Mouse (Mus musculus): Measurements from ENCODE around the gene Rbm34. TPM values are rescaled to one million over a fixed set of nuclear protein-coding genes. Genes with fewer than 3 reads are reported as not detected.
"Not testable (repeated sequence)": the region's sequence is repeated elsewhere in the genome, so short reads cannot be mapped to it uniquely, and the experiment has no call there.

Gene Rbm34
- total and polyA plus RNA-seq, 3 experiments, result 12.2 to 38.5 (median 19.3) TPM

- Histone ChIP-seq H3K36me3 (replicated peaks) (peaks cover 47% of the 10 kb centered on the region), H3K9me3 (replicated peaks) (no peaks in the 10 kb centered on the region), H3K27me3 (ENCODE audit: insufficient read depth, low read length) (no peaks in the 10 kb centered on the region), H3K4me3 (ENCODE audit: low read depth, low read length) (no peak overlapping the region), H3K4me1 (ENCODE audit: insufficient read depth, low read depth, low read length) (no peaks in the 10 kb centered on the region; the same call in 1 of the 2 replicates)
- no peak for ATAC-seq (ENCODE audit: extremely low read depth, insufficient number of reproducible peaks, low FRiP score, poor library complexity, severe bottlenecking)
- TF ChIP-seq POLR2AphosphoS5 (IDR thresholded peaks at IDR 0.05; ENCODE audit: insufficient replicate concordance, low read depth, low read length), result no peak
- no peak for TF ChIP-seq GATA2 (IDR thresholded peaks at IDR 0.05; ENCODE audit: borderline replicate concordance, low read depth, low read length)
- DNase-seq (ENCODE audit: low spot score), result no peak
Observed at GRCm38 (mm10) chr8:126919703-126920102, 51.2 kb downstream of the Rbm34 start.

GRCm38 (mm10) chr8:126919255-126919654 lies 51.6 kb downstream of the Rbm34 start:
- ATAC-seq (ENCODE audit: extremely low read depth, insufficient number of reproducible peaks, low FRiP score, poor library complexity, severe bottlenecking) (no peak), DNase-seq (ENCODE audit: low spot score) (no peak)
- TF ChIP-seq CTCF (IDR thresholded peaks at IDR 0.05; ENCODE audit: low read depth, low read length) (no peak), GATA2 (IDR thresholded peaks at IDR 0.05; ENCODE audit: borderline replicate concordance, low read depth, low read length) (no peak), POLR2AphosphoS5 (IDR thresholded peaks at IDR 0.05; ENCODE audit: insufficient replicate concordance, low read depth, low read length) (no peak), TAL1 (conservative IDR thresholded peaks at IDR 0.05; ENCODE audit: low read depth, low read length) (no peak), GATA1 (IDR thresholded peaks at IDR 0.05; ENCODE audit: borderline replicate concordance, low read length) (no peak)
- no peak overlapping the region for H3K4me3 ChIP-seq (ENCODE audit: low read depth, low read length)
- H3K27me3 ChIP-seq (ENCODE audit: insufficient read depth, low read length), result no peaks in the 10 kb centered on the region
- no peaks in the 10 kb centered on the region for H3K9me3 ChIP-seq (replicated peaks)
- no peaks in the 10 kb centered on the region; the same call in 1 of the 2 replicates for H3K4me1 ChIP-seq (ENCODE audit: insufficient read depth, low read depth, low read length)
- H3K36me3 ChIP-seq (replicated peaks), result peaks cover 42% of the 10 kb centered on the region

- DNase-seq (ENCODE audit: low spot score) (no peak), ATAC-seq (ENCODE audit: extremely low read depth, insufficient number of reproducible peaks, low FRiP score, poor library complexity, severe bottlenecking) (no peak)
- peak overlapping the region; percentile 8; the same call in 1 of the 2 replicates for H3K4me3 ChIP-seq (ENCODE audit: low read depth, low read length)
- no peak for TF ChIP-seq TAL1 (conservative IDR thresholded peaks at IDR 0.05; ENCODE audit: low read depth, low read length)
- TF ChIP-seq GATA2 (IDR thresholded peaks at IDR 0.05; ENCODE audit: borderline replicate concordance, low read depth, low read length), result no peak
- TF ChIP-seq CTCF (IDR thresholded peaks at IDR 0.05; ENCODE audit: low read depth, low read length), result no peak
- TF ChIP-seq GATA1 (IDR thresholded peaks at IDR 0.05; ENCODE audit: borderline replicate concordance, low read length), result no peak
- no peak for TF ChIP-seq POLR2AphosphoS5 (IDR thresholded peaks at IDR 0.05; ENCODE audit: insufficient replicate concordance, low read depth, low read length)
- H3K4me1 ChIP-seq (ENCODE audit: insufficient read depth, low read depth, low read length), result no peaks in the 10 kb centered on the region; the same call in 1 of the 2 replicates
- no peaks in the 10 kb centered on the region; the same call in 1 of the 2 replicates for H3K27me3 ChIP-seq (ENCODE audit: insufficient read depth, low read length)
- H3K36me3 ChIP-seq (replicated peaks), result peaks cover 36% of the 10 kb centered on the region
- no peaks in the 10 kb centered on the region for H3K9me3 ChIP-seq (replicated peaks)
Observed at GRCm38 (mm10) chr8:126918356-126918755, 52.5 kb downstream of the Rbm34 start.

DNA sequence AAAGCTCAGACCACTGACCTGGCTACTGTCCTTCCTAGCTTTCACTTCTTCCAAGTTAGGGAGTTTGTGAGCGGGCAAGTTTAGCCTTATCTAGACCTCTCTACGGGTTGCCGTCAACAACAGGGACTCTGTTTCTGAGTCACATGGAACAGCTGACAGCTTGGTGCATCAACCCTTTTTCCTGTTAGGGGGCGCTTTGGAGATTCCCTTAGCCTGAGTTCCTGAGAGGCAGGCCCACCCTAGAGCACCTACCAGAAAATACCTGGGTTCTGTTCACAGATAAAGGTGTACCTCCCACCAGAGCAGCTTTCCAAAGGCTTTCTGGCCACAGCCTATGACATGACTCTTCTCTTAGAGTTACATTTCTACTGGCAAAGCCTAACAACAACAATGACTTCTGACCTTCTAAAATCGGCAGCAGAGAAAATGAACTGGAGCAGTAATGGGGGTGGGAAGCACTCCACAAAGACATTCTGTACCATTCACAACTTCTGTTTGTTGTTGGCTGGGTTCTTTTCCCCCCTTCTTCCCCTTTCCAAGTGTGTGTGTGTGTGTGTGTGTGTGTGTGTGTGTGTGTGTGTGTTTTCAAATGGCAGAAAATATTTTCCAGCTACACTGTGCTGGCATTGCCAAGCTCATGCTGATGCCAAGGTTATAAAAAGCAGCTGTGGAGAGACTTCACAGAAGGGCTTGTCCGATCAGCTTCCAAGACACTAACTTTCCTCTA lies 53.5 kb downstream of the Rbm34 start:
- H3K27me3 ChIP-seq (ENCODE audit: insufficient read depth, low read length), result no peaks in the 10 kb centered on the region; the same call in 1 of the 2 replicates
- DNase-seq (ENCODE audit: low spot score) (no peak), ATAC-seq (ENCODE audit: extremely low read depth, insufficient number of reproducible peaks, low FRiP score, poor library complexity, severe bottlenecking) (no peak)
- H3K4me1 ChIP-seq (ENCODE audit: insufficient read depth, low read depth, low read length), result no peaks in the 10 kb centered on the region; the same call in 1 of the 2 replicates
- H3K4me3 ChIP-seq (ENCODE audit: low read depth, low read length), result no peak overlapping the region
- TF ChIP-seq CTCF (IDR thresholded peaks at IDR 0.05; ENCODE audit: low read depth, low read length) (no peak), GATA1 (IDR thresholded peaks at IDR 0.05; ENCODE audit: borderline replicate concordance, low read length) (no peak), GATA2 (IDR thresholded peaks at IDR 0.05; ENCODE audit: borderline replicate concordance, low read depth, low read length) (no peak), POLR2AphosphoS5 (IDR thresholded peaks at IDR 0.05; ENCODE audit: insufficient replicate concordance, low read depth, low read length) (no peak)
- H3K36me3 ChIP-seq (replicated peaks), result peaks cover 26% of the 10 kb centered on the region
- no peaks in the 10 kb centered on the region for H3K9me3 ChIP-seq (replicated peaks)

GRCm38 (mm10) chr8:126916611-126917010 lies 54.3 kb downstream of the Rbm34 start:
- Histone ChIP-seq H3K27me3 (ENCODE audit: insufficient read depth, low read length) (no peaks in the 10 kb centered on the region; the same call in 1 of the 2 replicates), H3K4me1 (ENCODE audit: insufficient read depth, low read depth, low read length) (no peaks in the 10 kb centered on the region; the same call in 1 of the 2 replicates)
- no peak for ATAC-seq (ENCODE audit: extremely low read depth, insufficient number of reproducible peaks, low FRiP score, poor library complexity, severe bottlenecking)

GRCm38 (mm10) chr8:126914609-126915375 lies 56.1 kb downstream of the Rbm34 start:
- ATAC-seq (ENCODE audit: extremely low read depth, insufficient number of reproducible peaks, low FRiP score, poor library complexity, severe bottlenecking) (no peak), DNase-seq (ENCODE audit: low spot score) (no peak)
- TF ChIP-seq GATA2 (IDR thresholded peaks at IDR 0.05; ENCODE audit: borderline replicate concordance, low read depth, low read length), result no peak
- TF ChIP-seq GATA1 (IDR thresholded peaks at IDR 0.05; ENCODE audit: borderline replicate concordance, low read length), result no peak
- TF ChIP-seq CTCF (IDR thresholded peaks at IDR 0.05; ENCODE audit: low read depth, low read length), result no peak
- no peak for TF ChIP-seq POLR2AphosphoS5 (IDR thresholded peaks at IDR 0.05; ENCODE audit: insufficient replicate concordance, low read depth, low read length)
- TF ChIP-seq TAL1 (conservative IDR thresholded peaks at IDR 0.05; ENCODE audit: low read depth, low read length), result no peak
- no peaks in the 10 kb centered on the region for H3K4me1 ChIP-seq (ENCODE audit: insufficient read depth, low read depth, low read length)
- H3K9me3 ChIP-seq (replicated peaks), result no peaks in the 10 kb centered on the region
- H3K27me3 ChIP-seq (ENCODE audit: insufficient read depth, low read length), result peaks cover 8% of the 10 kb centered on the region
- H3K36me3 ChIP-seq (replicated peaks), result peaks cover 10% of the 10 kb centered on the region
- H3K4me3 ChIP-seq (ENCODE audit: low read depth, low read length), result no peak overlapping the region

More at GRCm38 (mm10) chr8:126916611-126917010, 54.3 kb downstream of the Rbm34 start:
- DNase-seq (ENCODE audit: low spot score), result no peak
- TF ChIP-seq POLR2AphosphoS5 (IDR thresholded peaks at IDR 0.05; ENCODE audit: insufficient replicate concordance, low read depth, low read length), result no peak
- no peak for TF ChIP-seq TAL1 (conservative IDR thresholded peaks at IDR 0.05; ENCODE audit: low read depth, low read length)
- no peak for TF ChIP-seq GATA2 (IDR thresholded peaks at IDR 0.05; ENCODE audit: borderline replicate concordance, low read depth, low read length)
- no peak for TF ChIP-seq GATA1 (IDR thresholded peaks at IDR 0.05; ENCODE audit: borderline replicate concordance, low read length)
- TF ChIP-seq CTCF (IDR thresholded peaks at IDR 0.05; ENCODE audit: low read depth, low read length), result no peak
- Histone ChIP-seq H3K4me3 (ENCODE audit: low read depth, low read length) (no peak overlapping the region), H3K36me3 (replicated peaks) (peaks cover 20% of the 10 kb centered on the region), H3K9me3 (replicated peaks) (no peaks in the 10 kb centered on the region)

DNA sequence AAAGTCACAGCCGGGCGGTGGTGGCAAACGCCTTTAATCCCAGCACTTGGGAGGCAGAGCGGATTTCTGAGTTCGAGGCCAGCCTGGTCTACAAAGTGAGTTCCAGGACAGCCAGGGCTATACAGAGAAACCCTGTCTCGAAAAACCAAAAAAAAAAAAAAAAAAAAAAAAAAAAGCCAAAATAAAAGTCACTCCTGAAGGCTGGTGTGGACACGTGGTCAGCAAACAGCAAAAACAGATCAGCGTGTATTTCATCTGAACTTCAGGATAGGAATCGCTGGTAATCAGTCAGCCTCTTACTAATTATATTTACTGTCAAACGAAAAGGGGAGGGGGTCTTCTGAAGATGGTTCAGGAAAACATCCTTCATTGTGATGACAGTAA lies 56.8 kb downstream of the Rbm34 start:
- not testable (repeated sequence) for H3K4me1 ChIP-seq (ENCODE audit: insufficient read depth, low read depth, low read length); H3K36me3 ChIP-seq (replicated peaks); H3K9me3 ChIP-seq (replicated peaks); DNase-seq (ENCODE audit: low spot score); ATAC-seq (ENCODE audit: extremely low read depth, insufficient number of reproducible peaks, low FRiP score, poor library complexity, severe bottlenecking); H3K4me3 ChIP-seq (ENCODE audit: low read depth, low read length)
- H3K27me3 ChIP-seq (ENCODE audit: insufficient read depth, low read length), result peaks cover 15% of the 10 kb centered on the region
